Mouse (Mus musculus) embryonic facial prominence, embryonic 15.5 days (tissue): ENCODE measurements at regions not wholly inside any gene's neighbourhood (a gene's known extent, or its start where the extent isn't known, plus 50 kb on each side); places are given as distances from the start of the nearest gene placed in this dataset.

Experiments used
- ATAC-seq: fragments of 200-750 bp; cut with Nextera tagmentation; 2 replicates; pipeline ENCODE4 v1.8.0; 2017; ENCODE audit warnings: low read depth, moderate TSS enrichment; ENCODE audit not compliant: insufficient number of reproducible peaks, low FRiP score, low TSS enrichment
- H3K27ac ChIP-seq: fragments of 300-500 bp; sonication (generic); replicated peaks from 2 replicates; pipeline ENCODE4 v1.5.1; 2015; ENCODE audit warnings: mild to moderate bottlenecking, inconsistent platforms
- H3K27me3 ChIP-seq: fragments of 300-500 bp; sonication (generic); 2 replicates; pipeline ENCODE4 v1.6.1; 2015; ENCODE audit warnings: inconsistent platforms
- H3K36me3 ChIP-seq: fragments of 300-500 bp; sonication (generic); 2 replicates; pipeline ENCODE4 v1.6.1; 2015; ENCODE audit warnings: mild to moderate bottlenecking, inconsistent platforms
- H3K4me1 ChIP-seq: fragments of 300-500 bp; sonication (generic); 2 replicates; pipeline ENCODE4 v1.6.1; 2015; ENCODE audit warnings: inconsistent platforms
- H3K4me2 ChIP-seq: fragments of 300-500 bp; sonication (generic); replicated peaks from 2 replicates; pipeline ENCODE4 v1.6.1; 2015; ENCODE audit warnings: mild to moderate bottlenecking, inconsistent platforms
- H3K4me3 ChIP-seq: fragments of 300-500 bp; sonication (generic); replicated peaks from 2 replicates; pipeline ENCODE4 v1.5.1; 2015; ENCODE audit warnings: mild to moderate bottlenecking, inconsistent platforms
- H3K9ac ChIP-seq: fragments of 300-500 bp; sonication (generic); 2 replicates; pipeline ENCODE4 v1.6.1; 2015; ENCODE audit warnings: inconsistent platforms
- H3K9me3 ChIP-seq: fragments of 300-500 bp; sonication (generic); replicated peaks from 2 replicates; pipeline ENCODE4 v1.6.1; 2016; ENCODE audit warnings: inconsistent platforms
- WGBS: fragments of 180-500 bp; shearing (Covaris S2); methylation state at CpG from one replicate; pipeline ENCODE4 v1.1.7; 2015; 5-methylcytosine and 5-hydroxymethylcytosine counted together

GRCm38 (mm10) chr1:57607626-57608422 lies 166.1 kb upstream of the Spats2l start:
- Histone ChIP-seq H3K9me3 (no peaks in the 10 kb centered on the region), H3K4me3 (no peak overlapping the region), H3K9ac (no peak overlapping the region), H3K36me3 (no peaks in the 10 kb centered on the region), H3K27ac (no peak overlapping the region), H3K4me1 (no peaks in the 10 kb centered on the region), H3K4me2 (no peak overlapping the region), H3K27me3 (no peaks in the 10 kb centered on the region)
- no peak for ATAC-seq
- WGBS, result 56% methylated on average over 12 of the region's 12 CpGs

- H3K4me3 ChIP-seq, result no peak overlapping the region
- H3K4me1 ChIP-seq, result no peaks in the 10 kb centered on the region
- no peak overlapping the region for H3K27ac ChIP-seq
- no peak overlapping the region for H3K4me2 ChIP-seq
- ATAC-seq, result no peak
- no peaks in the 10 kb centered on the region for H3K9me3 ChIP-seq
- WGBS, result 34% methylated on average over 2 of the region's 2 CpGs
- H3K9ac ChIP-seq, result no peak overlapping the region
- no peaks in the 10 kb centered on the region for H3K36me3 ChIP-seq
- no peaks in the 10 kb centered on the region for H3K27me3 ChIP-seq
Observed at GRCm38 (mm10) chr1:57608423-57608679, 165.6 kb upstream of the Spats2l start.

- Histone ChIP-seq H3K4me3 (no peak overlapping the region), H3K9me3 (no peaks in the 10 kb centered on the region), H3K9ac (no peak overlapping the region), H3K4me1 (no peaks in the 10 kb centered on the region), H3K36me3 (no peaks in the 10 kb centered on the region), H3K27ac (no peak overlapping the region), H3K4me2 (no peak overlapping the region), H3K27me3 (no peaks in the 10 kb centered on the region)
- ATAC-seq, result no peak
- WGBS, result 40% methylated on average over 6 of the region's 6 CpGs
Observed at GRCm38 (mm10) chr1:57609307-57609706, 164.7 kb upstream of the Spats2l start.

- H3K9ac ChIP-seq, result no peak overlapping the region
- WGBS, result 76% methylated on average over 4 of the region's 4 CpGs
Observed at GRCm38 (mm10) chr1:57612171-57612570, 161.8 kb upstream of the Spats2l start.

GRCm38 (mm10) chr1:57612931-57613804 lies 160.8 kb upstream of the Spats2l start:
- H3K9me3 ChIP-seq, result no peaks in the 10 kb centered on the region
- H3K4me1 ChIP-seq, result no peaks in the 10 kb centered on the region
- H3K36me3 ChIP-seq, result no peaks in the 10 kb centered on the region
- no peak overlapping the region for H3K27ac ChIP-seq
- no peak overlapping the region for H3K9ac ChIP-seq
- no peaks in the 10 kb centered on the region for H3K27me3 ChIP-seq
- H3K4me2 ChIP-seq, result peak overlapping the region; percentile 31
- 26% methylated on average over 17 of the region's 17 CpGs for WGBS
- no peak overlapping the region for H3K4me3 ChIP-seq
- no peak for ATAC-seq

More at GRCm38 (mm10) chr1:57612171-57612570, 161.8 kb upstream of the Spats2l start:
- no peaks in the 10 kb centered on the region for H3K27me3 ChIP-seq
- H3K27ac ChIP-seq, result no peak overlapping the region
- no peaks in the 10 kb centered on the region for H3K9me3 ChIP-seq
- H3K4me2 ChIP-seq, result no peak overlapping the region
- no peaks in the 10 kb centered on the region for H3K4me1 ChIP-seq
- H3K4me3 ChIP-seq, result no peak overlapping the region
- ATAC-seq, result no peak
- no peaks in the 10 kb centered on the region for H3K36me3 ChIP-seq

GRCm38 (mm10) chr1:57615155-57615554 lies 158.8 kb upstream of the Spats2l start:
- H3K4me1 ChIP-seq, result no peaks in the 10 kb centered on the region
- H3K4me3 ChIP-seq, result no peak overlapping the region
- H3K9me3 ChIP-seq, result no peaks in the 10 kb centered on the region
- H3K4me2 ChIP-seq, result no peak overlapping the region
- no peaks in the 10 kb centered on the region for H3K27me3 ChIP-seq
- no peak for ATAC-seq
- H3K9ac ChIP-seq, result no peak overlapping the region
- no peak overlapping the region for H3K27ac ChIP-seq
- H3K36me3 ChIP-seq, result no peaks in the 10 kb centered on the region

- ATAC-seq, result no peak
- H3K27me3 ChIP-seq, result no peaks in the 10 kb centered on the region
- 74% methylated on average over 3 of the region's 3 CpGs for WGBS
- H3K4me1 ChIP-seq, result no peaks in the 10 kb centered on the region
- no peak overlapping the region for H3K4me2 ChIP-seq
- H3K9ac ChIP-seq, result no peak overlapping the region
- no peaks in the 10 kb centered on the region for H3K9me3 ChIP-seq
- H3K27ac ChIP-seq, result no peak overlapping the region
- no peaks in the 10 kb centered on the region for H3K36me3 ChIP-seq
- H3K4me3 ChIP-seq, result no peak overlapping the region
Observed at GRCm38 (mm10) chr1:57617316-57617715, 156.6 kb upstream of the Spats2l start.

- H3K27me3 ChIP-seq, result no peaks in the 10 kb centered on the region
- H3K9ac ChIP-seq, result no peak overlapping the region
- ATAC-seq, result no peak
- 86% methylated on average over 9 of the region's 9 CpGs for WGBS
- H3K27ac ChIP-seq, result no peak overlapping the region
- no peak overlapping the region for H3K4me2 ChIP-seq
- H3K4me3 ChIP-seq, result no peak overlapping the region
- no peaks in the 10 kb centered on the region for H3K4me1 ChIP-seq
- H3K9me3 ChIP-seq, result no peaks in the 10 kb centered on the region
- no peaks in the 10 kb centered on the region for H3K36me3 ChIP-seq
Observed at GRCm38 (mm10) chr1:57622561-57622960, 151.4 kb upstream of the Spats2l start.

- Histone ChIP-seq H3K9me3 (no peaks in the 10 kb centered on the region), H3K27me3 (no peaks in the 10 kb centered on the region), H3K36me3 (no peaks in the 10 kb centered on the region), H3K9ac (no peak overlapping the region), H3K4me3 (no peak overlapping the region), H3K4me1 (no peaks in the 10 kb centered on the region), H3K4me2 (no peak overlapping the region), H3K27ac (no peak overlapping the region)
- 27% methylated on average over 1 of the region's 1 CpGs for WGBS
- ATAC-seq, result no peak
Observed at GRCm38 (mm10) chr1:57633986-57634385, 140.0 kb upstream of the Spats2l start.

- WGBS, result 83% methylated on average over 5 of the region's 5 CpGs
Observed at GRCm38 (mm10) chr1:57642131-57642530, 131.8 kb upstream of the Spats2l start.

GRCm38 (mm10) chr1:57643466-57644097 lies 130.4 kb upstream of the Spats2l start:
- no peak for ATAC-seq
- 69% methylated on average over 6 of the region's 6 CpGs for WGBS
- Histone ChIP-seq H3K4me1 (no peaks in the 10 kb centered on the region), H3K4me2 (no peak overlapping the region), H3K9me3 (no peaks in the 10 kb centered on the region), H3K4me3 (no peak overlapping the region), H3K27me3 (no peaks in the 10 kb centered on the region), H3K9ac (no peak overlapping the region), H3K36me3 (no peaks in the 10 kb centered on the region), H3K27ac (no peak overlapping the region)

More at GRCm38 (mm10) chr1:57642131-57642530, 131.8 kb upstream of the Spats2l start:
- Histone ChIP-seq H3K9ac (no peak overlapping the region), H3K4me2 (no peak overlapping the region), H3K27ac (no peak overlapping the region), H3K9me3 (no peaks in the 10 kb centered on the region), H3K27me3 (no peaks in the 10 kb centered on the region), H3K36me3 (no peaks in the 10 kb centered on the region), H3K4me1 (no peaks in the 10 kb centered on the region), H3K4me3 (no peak overlapping the region)
- no peak for ATAC-seq
